Mouse (Mus musculus): ENCODE results near the gene Ramac.

Gene Ramac

DNA sequence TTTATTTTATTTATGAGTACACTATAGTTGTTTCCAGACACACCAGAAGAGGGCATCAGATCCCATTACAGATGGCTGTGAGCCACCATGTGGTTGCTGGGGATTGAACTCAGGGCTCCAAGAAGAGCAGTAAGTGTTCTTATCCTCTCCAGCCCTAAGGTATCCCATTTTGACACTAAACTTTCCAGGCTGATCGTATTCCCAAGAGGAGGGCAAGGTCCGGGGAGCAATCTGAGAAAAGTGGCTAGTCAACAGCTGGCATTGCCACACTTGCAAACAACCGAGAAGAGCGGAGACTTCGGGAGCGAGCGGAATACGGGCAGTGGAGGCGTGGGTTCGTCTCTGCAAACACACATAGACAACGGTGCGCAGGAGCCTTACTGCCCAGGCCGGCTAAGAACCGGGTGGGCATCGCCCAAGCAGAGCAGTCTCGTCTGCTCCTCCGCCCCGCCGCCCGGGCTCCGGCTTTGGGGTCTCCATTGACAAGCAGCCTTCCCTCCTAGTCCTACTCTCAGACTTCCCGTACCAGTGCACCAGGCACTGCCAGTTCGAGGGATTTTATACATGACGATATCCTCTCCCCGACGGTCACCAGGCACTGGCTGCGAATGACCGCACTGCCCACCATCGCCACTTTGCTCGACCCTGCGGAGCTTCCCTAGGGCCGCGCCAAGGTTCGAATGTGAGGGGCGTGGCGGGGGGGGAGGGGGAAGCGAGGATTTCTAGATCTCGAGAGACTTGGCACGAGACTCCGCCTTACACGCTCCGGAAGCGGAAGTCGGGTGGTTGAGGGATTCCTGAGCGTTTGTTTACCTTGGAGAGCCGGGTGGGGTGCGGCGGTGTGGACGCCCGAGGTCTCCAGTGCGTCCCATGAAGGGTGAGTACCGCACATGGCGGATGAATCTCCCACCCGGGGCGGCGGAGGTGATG lies at the start of gene Ramac:
Ramac (plus strand) TSS at position 746 of the 930 bp plus-strand sequence.
- in situ Hi-C loops (cut with MboI, MseI), result no loop called here

DNA sequence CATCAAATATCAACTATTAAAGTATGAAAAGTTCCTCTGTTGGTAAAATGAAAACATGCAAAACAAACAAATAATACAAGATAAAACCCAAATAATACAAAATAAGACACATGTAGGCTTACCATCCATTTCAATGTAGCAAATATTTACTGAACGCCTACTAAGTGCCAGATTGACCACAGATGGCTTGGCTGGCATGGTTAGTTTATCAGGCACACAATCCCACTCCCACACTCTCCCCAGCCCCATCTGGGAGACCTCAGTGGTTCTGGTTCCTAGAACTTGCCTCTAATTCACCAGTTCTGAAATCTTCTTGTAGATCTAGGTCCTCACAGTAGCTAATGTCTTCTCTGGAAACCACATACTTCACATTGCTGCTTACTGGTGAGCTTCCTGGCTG lies 44.1 kb upstream of the Ramac start:
- in situ Hi-C loops (cut with MboI, MseI), result no loop called here

DNA sequence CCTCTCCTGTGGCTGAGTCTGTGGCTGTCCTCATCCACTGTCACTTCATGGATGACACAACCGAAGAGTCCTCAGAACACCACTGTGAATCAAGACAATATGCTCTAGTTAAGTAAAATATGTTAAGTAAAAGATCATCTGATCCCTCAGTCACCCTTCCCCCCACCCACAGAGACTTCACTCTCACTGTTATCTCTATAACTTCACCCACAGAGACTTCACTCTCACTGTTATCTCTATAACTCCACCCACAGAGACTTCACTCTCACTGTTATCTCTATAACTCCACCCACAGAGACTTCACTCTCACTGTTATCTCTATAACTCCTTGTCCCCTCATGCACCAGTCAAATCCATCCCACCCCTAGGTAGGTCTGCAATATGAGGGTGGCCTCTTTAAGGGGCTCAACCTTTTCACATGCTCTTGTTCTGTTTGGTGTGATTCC lies 43.5 kb upstream of the Ramac start:
- in situ Hi-C loops (cut with MboI, MseI), result no loop called here

DNA sequence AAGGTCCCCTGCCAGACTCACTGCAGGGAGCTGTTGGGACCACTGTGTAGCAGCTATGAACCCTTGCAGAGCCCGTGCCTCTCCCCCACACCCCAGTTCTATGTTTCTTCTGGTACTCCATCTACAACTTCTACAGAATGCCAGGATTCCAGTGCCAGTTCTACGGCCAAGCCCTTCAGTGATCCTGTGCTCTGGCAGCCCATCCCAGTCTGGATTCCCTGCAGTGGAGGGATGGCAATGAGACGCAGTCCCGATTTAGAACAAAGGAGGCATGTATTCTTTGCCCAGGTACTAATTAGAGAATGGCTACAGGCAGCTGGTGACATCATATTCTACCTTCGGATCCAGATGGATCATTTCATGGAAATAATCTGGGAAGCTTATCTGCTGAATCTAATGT lies 41.5 kb upstream of the Ramac start:
- in situ Hi-C loops (cut with MboI, MseI), result no loop called here

DNA sequence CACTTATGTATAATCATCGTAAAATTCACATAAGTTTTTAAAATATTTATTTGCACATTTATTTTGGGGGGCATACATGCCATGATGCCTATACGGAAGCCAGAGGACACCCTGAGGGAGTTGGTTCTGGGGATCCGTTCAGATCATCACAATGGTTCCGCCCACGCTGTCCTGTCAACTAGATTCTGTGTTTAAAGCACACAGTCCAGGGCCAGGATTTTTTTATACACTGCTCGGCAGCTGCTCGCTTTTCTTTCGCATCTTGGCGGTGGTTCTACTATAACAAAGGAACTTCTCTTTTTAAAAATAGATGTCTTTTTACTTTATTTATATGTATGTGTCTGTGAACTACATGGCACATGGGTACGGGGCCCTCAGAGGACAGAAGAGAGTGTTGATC lies 38.9 kb upstream of the Ramac start:
- in situ Hi-C loops (cut with MboI, MseI), result no loop called here

DNA sequence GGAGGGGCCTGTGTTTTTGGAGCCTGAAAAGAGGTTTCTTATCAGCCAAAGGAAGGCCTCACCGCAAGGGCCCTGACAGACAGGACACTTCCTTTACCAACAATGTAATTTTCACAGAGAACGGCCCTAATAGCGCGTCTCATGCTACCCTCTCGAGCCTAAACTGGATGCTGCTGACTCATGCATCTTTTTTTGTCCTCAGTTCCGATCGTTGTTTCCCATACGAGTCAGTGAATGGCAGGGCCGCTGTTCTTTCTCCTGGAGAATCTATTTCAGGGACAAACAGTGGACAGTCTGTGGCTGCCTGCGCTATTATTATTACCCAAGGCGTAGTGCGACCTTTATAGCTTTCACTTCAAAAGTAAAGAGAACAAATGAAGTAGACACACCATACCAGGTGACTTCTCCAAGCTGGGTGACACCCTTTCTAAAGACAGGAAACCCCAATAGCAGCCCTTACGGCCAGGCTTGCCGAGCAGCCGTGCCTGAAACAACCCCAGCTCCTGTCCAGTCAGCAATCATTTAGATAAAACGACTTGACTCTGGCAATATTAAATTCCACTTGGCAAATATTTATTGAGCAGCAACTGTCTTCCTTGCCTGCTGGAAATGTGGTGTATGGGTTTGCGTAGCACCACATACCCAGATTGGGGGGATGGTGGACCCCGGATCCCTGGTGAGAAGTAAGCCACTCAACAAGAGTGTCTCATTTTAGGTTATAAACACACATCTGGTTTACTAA lies 36.6 kb upstream of the Ramac start:
- in situ Hi-C loops (cut with MboI, MseI), result no loop called here

DNA sequence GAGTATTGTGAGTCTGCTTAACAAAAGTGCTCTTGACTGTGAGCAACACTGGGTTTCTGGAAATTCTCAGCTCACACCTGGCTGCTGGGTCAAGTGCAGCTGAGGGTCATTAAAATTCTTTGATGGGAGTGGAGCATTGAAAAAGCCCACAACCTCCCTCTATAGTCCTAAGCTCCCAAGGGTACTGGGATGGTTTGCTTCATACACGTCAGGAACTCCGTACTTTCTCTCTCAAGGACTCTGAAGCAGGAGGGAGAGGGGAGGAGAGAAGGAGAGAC lies 36.1 kb upstream of the Ramac start:
- in situ Hi-C loops (cut with MboI, MseI), result no loop called here

DNA sequence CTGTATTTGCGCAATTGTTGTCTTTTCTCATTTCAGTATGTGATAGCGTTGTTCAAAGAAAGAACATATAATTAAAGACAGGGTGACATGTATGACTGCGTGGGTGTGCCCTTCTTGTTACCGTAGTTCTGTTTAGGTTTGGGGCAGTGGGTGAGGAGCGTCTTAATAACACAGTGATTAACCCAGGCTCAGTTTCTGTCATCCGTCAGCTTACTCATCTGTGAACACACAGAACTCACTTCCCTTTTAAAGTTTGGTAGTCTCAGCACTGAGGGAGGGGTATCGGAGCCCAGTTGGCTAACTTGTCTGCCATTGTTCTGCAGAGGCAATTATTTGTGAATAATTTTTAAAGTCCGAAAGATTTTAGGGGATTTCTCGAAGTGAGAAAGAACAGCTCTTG lies 35.0 kb upstream of the Ramac start:
- in situ Hi-C loops (cut with MboI, MseI), result no loop called here

DNA sequence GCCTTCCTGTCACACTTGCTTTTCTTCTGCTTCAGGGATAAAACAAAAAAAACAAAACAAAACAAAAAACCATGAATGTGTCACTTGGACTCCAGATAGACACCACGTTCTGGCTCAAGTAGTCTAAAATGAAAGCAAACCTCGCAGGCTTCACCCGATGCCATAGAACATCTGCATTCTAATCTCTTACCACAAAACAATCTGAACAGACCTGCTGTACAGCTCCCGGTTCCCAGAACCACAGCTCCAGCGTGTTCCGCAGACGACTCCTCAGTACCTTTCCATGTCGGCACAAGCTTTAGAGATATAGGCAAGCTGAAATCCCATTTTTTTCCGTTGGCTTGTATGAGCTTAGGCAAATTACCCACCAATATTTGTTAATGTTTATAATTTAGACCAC lies 32.9 kb upstream of the Ramac start:
- in situ Hi-C loops (cut with MboI, MseI), result no loop called here

DNA sequence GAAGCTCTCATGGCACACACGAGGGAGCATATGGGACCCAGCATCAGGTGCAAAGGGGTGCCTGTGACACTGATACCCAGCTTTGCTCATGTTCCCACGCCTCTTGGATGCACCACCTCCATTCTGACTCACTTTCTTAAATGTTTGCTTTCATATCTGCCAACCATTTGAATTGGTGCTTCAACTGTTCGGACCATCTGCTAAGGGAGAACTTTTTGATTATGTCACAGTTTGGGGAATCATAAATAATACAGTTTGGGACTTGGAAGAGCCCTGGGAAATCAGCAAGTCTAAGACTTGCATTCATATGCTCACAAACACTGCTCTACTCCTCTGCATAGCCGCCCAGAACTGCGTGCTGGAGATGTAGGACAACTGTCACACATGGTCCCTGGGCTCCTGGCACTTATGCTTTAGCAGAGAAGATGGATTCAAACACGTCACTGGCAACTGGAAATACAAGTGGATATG lies 31.5 kb upstream of the Ramac start:
- in situ Hi-C loops (cut with MboI, MseI), result no loop called here

DNA sequence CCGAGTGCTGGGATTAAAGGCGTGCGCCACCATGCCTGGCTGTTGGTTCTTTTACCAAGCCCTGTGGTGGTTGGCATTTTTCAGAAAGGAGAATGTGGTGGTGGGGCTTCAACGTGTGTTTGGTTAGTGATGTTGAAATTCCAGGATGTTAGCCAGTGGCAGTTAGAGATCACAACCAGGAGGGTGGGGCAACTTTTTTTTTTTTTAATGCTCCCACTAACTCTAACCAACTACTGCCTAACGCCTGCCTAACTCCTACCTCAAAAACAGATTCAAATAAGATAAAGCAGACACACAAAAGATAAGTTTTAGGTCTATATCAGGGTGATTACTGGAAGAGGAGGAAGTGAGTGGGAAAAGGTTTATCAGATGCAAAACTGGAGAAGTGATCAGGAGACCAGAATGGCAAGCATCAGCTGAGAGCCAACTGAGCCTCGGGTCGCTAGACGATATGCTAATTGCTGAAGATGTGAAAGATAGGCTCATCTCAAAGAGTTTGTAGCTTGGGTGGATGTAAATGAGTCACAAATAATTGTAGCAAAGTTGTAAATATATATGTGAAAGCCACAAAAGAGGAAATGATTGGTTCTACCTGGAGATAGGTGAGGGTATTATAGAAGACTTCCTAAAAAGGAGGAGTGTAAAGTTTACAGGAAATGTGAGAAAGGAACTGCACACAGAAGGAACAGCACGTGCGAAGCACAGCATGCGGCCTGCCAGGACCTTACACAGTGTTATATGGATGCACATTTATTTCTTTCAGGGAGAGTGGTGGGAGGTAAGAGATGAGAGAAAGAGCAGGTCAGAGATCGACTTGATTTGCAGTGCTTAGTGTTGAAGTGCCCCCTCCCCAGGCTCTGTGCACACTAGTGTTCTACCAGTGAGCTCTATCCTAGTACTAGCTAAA lies 30.3 kb upstream of the Ramac start:
- in situ Hi-C loops (cut with MboI, MseI), result no loop called here

DNA sequence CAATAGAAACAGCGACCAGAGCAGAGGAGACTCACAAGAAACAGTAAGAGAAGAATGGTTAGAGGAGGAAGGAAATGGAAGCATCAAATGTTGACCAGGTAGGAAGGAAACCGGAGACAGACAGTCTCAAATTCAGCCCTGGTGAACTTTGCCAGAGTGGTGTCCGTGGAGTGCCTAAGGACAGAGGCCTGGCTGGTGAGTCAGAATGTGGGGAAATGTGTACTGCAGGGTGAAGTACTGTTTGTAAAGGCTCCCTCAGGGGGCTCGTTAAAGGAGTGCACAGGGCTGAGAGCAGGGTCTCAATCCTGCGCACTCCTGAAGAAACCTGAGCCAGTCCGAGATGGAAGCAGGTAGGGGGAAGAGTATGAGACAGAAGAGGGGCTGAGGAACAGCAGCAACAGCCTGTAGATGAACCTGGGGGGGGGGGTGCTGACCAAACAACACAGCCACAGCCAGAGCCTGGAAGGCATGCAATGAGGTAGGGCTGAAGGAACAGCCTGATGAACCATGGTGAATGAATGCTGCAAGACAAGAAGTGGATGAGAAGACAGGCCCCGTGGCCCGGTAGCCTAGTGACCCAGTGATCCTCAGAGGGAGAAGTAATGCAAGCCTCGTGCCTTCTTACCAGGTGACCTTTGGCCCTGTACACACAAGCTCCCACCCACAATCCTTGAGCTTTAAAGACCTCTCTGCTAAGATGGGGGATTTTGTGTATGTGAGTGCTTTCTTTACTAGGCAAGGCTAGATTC lies 27.3 kb upstream of the Ramac start:
- in situ Hi-C loops (cut with MboI, MseI), result no loop called here

DNA sequence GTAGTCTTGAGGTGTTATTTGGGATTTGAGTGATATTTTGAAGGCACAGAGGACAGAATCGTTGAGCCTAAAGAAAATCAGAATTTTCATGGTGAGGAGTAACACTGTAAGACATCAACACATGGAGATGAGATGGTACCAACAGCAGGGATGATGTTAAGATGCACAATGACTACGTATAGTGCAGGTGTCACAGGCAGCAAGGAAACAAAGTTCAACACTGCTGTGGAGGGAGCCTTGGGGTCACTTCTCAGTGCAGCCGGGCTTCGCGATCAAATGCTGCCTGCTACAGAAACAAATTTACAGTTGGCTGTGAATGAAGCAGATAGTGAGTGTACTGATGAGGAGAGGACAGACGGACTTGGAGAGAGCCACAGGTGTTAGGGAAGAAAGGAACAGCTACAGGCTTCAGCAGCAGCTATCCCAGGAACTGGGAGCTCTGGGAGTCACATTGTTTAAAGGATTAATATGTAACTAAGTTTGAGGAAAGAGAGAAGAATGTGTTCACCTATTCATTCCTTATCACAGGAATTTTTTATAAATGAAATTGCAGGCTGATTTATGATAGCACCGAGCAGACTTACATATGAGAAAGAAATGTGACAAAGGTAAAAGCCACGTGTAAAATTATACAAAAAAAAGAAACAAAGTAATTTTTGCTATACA lies 23.9 kb upstream of the Ramac start:
- in situ Hi-C loops (cut with MboI, MseI), result no loop called here

DNA sequence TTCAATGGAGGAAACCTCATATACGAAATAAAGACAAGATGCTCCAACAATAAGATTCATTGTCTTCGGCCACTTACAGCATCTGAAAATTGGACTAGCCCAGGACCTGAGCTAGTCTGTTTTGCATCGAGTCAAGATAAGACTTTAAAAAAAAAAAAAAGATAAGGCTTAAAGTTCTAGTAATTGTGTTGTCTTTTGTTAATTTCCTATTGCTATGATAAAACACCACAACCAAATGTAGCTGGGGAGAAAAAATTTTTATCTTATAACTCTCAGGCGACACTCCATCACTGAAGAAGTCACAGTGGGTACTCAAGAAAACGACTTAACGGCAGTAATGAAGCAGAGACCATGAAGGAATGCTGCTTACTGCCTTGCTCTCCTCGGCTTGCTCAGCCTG lies 22.7 kb upstream of the Ramac start:
- in situ Hi-C loops (cut with MboI, MseI), result no loop called here

DNA sequence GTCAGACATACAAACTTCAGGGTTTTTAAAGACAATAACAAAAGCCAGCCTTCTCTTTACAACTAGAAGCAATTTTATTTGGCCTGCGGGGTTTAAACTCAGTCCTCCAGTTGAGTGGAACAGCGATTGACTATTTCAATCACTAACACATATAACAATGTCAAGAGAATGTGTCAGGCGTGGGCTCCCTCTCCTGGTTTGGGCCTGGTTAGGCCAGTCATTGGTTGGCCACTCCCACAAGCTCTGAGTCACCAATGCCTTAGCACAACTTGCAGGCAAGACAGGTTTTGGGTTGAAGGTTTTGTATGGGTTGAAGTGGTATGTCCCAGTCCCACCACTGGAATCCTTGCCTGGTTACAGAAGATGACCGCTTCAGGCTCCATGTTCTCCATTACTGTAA lies 18.6 kb upstream of the Ramac start:
- in situ Hi-C loops (cut with MboI, MseI), result no loop called here

DNA sequence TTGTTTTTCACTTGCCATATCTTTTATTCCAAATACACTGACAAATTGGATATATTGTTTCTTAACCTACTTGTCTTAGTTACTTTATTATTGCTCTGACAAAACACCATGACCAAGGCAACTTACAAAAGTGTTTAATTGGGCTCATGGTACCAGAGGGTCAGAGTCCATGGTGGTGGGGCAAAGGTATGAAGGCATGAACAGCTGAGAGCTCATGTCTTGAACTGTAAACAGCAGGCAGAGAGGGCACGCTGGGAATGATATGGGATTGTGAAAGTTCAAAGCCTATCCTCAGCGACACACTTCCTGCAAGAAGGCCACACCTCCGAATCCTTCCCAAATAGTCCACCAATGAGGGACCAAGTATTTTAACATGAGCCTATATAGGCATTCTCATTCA lies 14.8 kb upstream of the Ramac start:
- in situ Hi-C loops (cut with MboI, MseI), result no loop called here

DNA sequence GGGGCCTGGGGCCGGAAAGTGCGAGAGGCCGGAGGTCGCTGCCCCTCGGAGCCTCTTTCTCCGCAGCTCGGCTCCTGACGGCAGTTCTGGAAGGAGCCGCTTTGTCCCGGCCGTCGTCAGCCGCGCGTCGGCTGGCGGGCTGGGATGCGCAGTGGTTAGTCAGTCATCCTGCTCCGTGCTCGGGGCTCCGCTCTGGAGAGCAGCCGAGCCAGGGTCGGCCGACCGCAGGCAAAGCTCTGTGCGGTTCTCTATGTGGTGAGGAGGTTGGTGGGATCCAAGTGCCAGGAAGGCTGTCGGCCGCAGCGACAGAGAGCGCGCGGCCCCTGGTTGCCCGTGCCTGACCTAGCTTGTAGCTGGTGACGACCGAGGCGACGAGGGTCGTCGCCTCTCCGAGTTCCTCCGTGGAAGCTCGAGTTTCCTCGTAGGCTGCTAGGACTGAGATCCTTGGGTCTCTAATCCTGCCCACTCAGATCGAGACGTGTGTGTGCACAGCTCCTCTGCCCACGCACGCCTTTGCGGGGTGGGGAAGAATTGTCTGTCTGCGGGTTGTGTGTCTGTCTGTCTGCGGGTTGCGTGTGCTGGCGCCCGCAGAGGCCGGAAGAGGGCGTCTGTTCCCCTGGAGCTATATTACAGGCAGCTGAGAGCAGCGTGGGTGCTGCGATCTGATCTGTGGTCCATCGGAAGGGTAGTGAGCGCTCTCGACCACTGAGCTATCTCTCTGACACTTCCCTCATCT lies 553 bp downstream of the Ramac start:
- in situ Hi-C loops (cut with MboI, MseI), result no loop called here

DNA sequence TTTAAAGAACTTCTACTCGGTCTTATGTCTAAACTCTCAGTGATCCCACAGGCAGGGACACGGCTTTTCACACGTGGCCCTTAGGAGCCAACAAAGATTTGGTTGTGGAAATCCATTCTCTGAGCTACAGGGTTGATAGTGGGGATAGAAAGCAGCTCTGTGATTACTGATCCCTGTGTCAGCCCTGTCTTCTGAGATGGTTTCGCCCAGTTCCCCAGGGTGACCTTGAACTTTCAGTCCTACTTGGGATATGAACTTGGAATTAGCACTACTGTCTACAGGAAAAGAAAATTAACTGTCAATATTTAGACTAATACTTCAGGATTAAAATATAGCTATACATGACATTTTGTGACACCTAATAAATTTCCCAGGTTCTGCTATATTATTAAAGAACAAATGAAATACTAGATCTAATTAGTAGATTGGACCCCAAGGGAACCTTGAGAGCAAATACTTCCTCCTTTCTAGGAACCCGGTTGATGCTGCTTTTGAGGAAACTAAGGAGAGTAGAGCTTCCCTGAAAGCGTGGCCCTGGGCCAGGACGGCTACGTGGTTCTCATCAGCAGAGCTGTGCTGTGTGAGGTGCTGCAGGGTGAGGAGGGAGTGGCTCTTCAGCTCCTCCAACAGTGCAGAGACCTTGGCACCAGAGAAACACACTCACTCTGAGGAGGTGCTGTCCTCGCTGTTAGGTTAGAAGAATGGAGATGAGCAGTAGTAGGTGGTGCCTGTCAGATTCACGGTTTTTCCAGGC lies 10.2 kb downstream of the Ramac start:
- in situ Hi-C loops (cut with MboI, MseI), result no loop called here

DNA sequence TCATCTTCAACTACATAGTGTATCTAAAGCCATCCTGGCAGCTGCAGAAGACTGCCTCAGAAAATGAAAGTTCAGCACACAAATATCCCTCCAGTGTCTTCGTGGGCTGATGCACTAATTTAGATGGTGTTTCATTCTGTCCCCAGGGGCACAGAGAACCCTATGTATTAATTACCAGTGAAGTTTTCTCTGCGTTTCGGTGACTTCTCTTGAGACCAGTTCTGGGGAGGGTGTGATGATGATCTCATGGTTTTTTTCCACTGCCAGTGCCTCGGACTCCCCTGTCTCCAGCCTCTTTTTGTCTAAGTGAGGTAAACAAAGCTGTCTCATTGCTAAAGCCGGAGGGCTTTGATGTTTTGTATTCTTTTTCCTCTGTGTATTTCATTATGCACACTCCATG lies 12.6 kb downstream of the Ramac start:
- in situ Hi-C loops (cut with MboI, MseI), result no loop called here
